Mouse (Mus musculus) liver, postnatal 0 days (tissue): ENCODE results near the gene Mllt6.

Experiments
- CTCF ChIP-seq: sonication (generic); IDR thresholded peaks from 2 replicates; pipeline ENCODE4 v1.5.1; 2016; ENCODE audit warnings: antibody characterized with exemption, low read depth
- EP300 ChIP-seq: IDR thresholded peaks from 2 replicates; pipeline ENCODE4 v1.6.1; 2016; ENCODE audit warnings: antibody characterized with exemption, low read depth, mild to moderate bottlenecking

GRCm38 (mm10) chr11:97700746-97701580 lies 37.7 kb downstream of the Mllt6 start:
- TF ChIP-seq CTCF = no peak
- TF ChIP-seq EP300 = no peak
